Mouse (Mus musculus) neural tube, embryonic 15.5 days (tissue): ENCODE results near the gene 2210407C18Rik. TPM values are rescaled to one million over a fixed set of nuclear protein-coding genes. Genes with fewer than 3 reads are reported as not detected.

Experiments
- ATAC-seq: fragments of 200-750 bp; cut with Nextera tagmentation; 2 replicates; pipeline ENCODE4 v1.8.0; 2017; ENCODE audit warnings: mild to moderate bottlenecking, moderate TSS enrichment, moderate library complexity; ENCODE audit not compliant: low FRiP score
- H3K27ac ChIP-seq: fragments of 300-500 bp; sonication (generic); replicated peaks from 2 replicates; pipeline ENCODE4 v1.5.1; 2015; ENCODE audit warnings: mild to moderate bottlenecking, inconsistent platforms
- H3K27me3 ChIP-seq: fragments of 300-500 bp; sonication (generic); replicated peaks from 2 replicates; pipeline ENCODE4 v1.6.1; 2015; ENCODE audit warnings: inconsistent platforms
- H3K36me3 ChIP-seq: fragments of 300-500 bp; sonication (generic); 2 replicates; pipeline ENCODE4 v1.6.1; 2015; ENCODE audit warnings: inconsistent platforms
- H3K4me1 ChIP-seq: fragments of 300-500 bp; sonication (generic); 2 replicates; pipeline ENCODE4 v1.6.1; 2015; ENCODE audit warnings: inconsistent platforms
- H3K4me2 ChIP-seq: fragments of 300-500 bp; sonication (generic); 2 replicates; pipeline ENCODE4 v1.6.1; 2015; ENCODE audit warnings: inconsistent platforms, mild to moderate bottlenecking, moderate library complexity
- H3K4me3 ChIP-seq: fragments of 300-500 bp; sonication (generic); replicated peaks from 2 replicates; pipeline ENCODE4 v1.5.1; 2015; ENCODE audit warnings: mild to moderate bottlenecking, inconsistent platforms
- H3K9ac ChIP-seq: fragments of 300-500 bp; sonication (generic); replicated peaks from 2 replicates; pipeline ENCODE4 v1.6.1; 2015; ENCODE audit warnings: mild to moderate bottlenecking, inconsistent platforms
- H3K9me3 ChIP-seq: fragments of 300-500 bp; sonication (generic); replicated peaks from 2 replicates; pipeline ENCODE4 v1.6.1; 2016; ENCODE audit warnings: inconsistent platforms
- WGBS: fragments of 180-500 bp; shearing (Covaris S2); methylation state at CpG from one replicate; pipeline ENCODE4 v1.1.7; 2015; ENCODE audit warnings: mixed read lengths; 5-methylcytosine and 5-hydroxymethylcytosine counted together
- polyA plus RNA-seq: library from polyadenylated mRNA; unstranded; fragments of >200 nt; fragmentation: Nextera tagmentation; extraction: Ambion mirVana; gene quantifications from 2 replicates; pipeline ENCODE4 v1.2.1, GENCODE M21; 2015

The 2210407C18Rik gene
- not detected in 2 replicates for polyA plus RNA-seq

DNA sequence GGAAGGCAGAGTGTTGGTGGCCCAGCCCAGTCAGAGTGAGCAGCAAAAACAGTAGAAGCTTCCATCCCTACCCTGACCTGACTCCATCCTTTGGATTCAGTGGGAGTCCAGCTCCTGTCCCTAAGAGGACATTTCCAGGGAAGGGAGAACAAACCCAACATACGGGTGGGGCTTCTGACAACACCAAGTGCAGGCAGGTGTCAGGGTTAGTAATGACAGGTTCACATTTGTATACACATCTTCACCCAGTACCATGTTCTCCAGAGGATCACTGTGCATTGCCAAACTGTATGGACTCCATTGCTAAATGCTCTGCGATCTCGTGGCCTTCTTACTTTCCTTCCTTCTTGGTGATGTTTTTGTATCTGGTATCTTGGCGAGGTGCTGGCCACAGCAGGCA is at the start of gene 2210407C18Rik:
TSS of gene 2210407C18Rik (minus strand) at position 101 of the 400 bp plus-strand sequence.
- Histone ChIP-seq H3K27me3 (no peaks in the 10 kb centered on the region), H3K27ac (no peak within 1 kb of the TSS), H3K9me3 (no peaks in the 10 kb centered on the region), H3K9ac (no peak within 1 kb of the TSS), H3K4me1 (no peaks in the 10 kb centered on the region), H3K4me2 (no peak within 1 kb of the TSS), H3K4me3 (no peak within 1 kb of the TSS), H3K36me3 (no peaks in the 10 kb centered on the region)
- ATAC-seq = no peak
- 92% methylated on average over 4 of the region's 4 CpGs for WGBS

DNA sequence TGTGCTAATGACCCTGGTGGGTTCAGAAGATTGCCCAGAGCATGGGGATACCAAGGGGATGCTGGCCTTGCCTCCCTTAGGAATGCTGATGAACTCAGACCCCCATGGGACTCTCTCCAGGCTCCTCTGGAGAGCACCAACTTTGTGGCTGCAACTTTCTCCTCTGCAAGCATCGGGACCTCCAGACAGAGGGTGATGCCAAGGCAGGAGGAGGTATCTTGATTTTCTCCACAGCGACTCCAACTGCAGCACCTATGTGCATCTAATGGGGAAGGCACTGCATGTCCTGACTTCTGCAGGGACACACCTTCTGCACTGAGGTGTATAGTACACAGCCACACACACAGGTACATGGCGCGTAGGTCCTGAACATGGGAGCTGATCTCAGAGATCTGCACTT is 42.7 kb upstream of the 2210407C18Rik start, which contains the start of gene Olfr322:
TSS of gene Olfr322 (plus strand) at position 187 of the 400 bp plus-strand sequence.
- no peak within 1 kb of the TSS for H3K9ac ChIP-seq
- no peak within 1 kb of the TSS for H3K4me3 ChIP-seq
- no peaks in the 10 kb centered on the region for H3K27me3 ChIP-seq
- no peak within 1 kb of the TSS for H3K4me2 ChIP-seq
- 83% methylated on average over 4 of the region's 4 CpGs for WGBS
- H3K9me3 ChIP-seq = no peaks in the 10 kb centered on the region
- no peak for ATAC-seq
- no peak within 1 kb of the TSS for H3K27ac ChIP-seq
- H3K4me1 ChIP-seq = no peaks in the 10 kb centered on the region
- no peaks in the 10 kb centered on the region for H3K36me3 ChIP-seq

- Histone ChIP-seq H3K4me2 (no peak overlapping the region), H3K4me3 (no peak overlapping the region), H3K36me3 (no peaks in the 10 kb centered on the region), H3K9ac (no peak overlapping the region), H3K4me1 (no peaks in the 10 kb centered on the region), H3K9me3 (no peaks in the 10 kb centered on the region), H3K27me3 (no peaks in the 10 kb centered on the region), H3K27ac (no peak overlapping the region)
- WGBS = 89% methylated on average over 3 of the region's 3 CpGs
- ATAC-seq = no peak
Observed at GRCm38 (mm10) chr11:58655151-58655550, 39.3 kb upstream of the 2210407C18Rik start.

DNA sequence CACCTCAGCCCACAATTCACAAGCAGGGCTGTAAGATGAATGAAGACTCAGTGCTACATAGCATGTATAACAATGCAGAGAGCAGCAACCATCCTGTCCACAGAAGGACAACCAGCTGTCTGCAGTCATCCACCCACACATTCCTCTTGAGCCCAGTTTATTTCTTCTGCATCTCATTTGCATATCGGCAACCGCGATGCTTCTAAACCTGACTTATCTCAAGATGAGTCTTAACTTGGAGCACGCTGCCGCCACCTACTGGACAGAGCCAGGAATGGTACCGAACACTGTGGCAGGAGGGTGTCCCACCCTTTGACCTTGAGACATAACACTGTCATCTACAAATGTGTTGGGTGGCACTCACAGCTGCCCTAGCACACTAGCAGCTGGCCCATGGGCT is 27.5 kb upstream of the 2210407C18Rik start:
- Histone ChIP-seq H3K4me2 (no peak overlapping the region), H3K27ac (no peak overlapping the region), H3K27me3 (peaks cover 23% of the 10 kb centered on the region), H3K36me3 (no peaks in the 10 kb centered on the region), H3K4me1 (peaks cover 12% of the 10 kb centered on the region), H3K9me3 (no peaks in the 10 kb centered on the region), H3K4me3 (no peak overlapping the region), H3K9ac (no peak overlapping the region)
- ATAC-seq = no peak
- WGBS = 38% methylated on average over 6 of the region's 6 CpGs

GRCm38 (mm10) chr11:58641638-58642358 is 25.9 kb upstream of the 2210407C18Rik start:
- Histone ChIP-seq H3K4me2 (no peak overlapping the region), H3K36me3 (no peaks in the 10 kb centered on the region), H3K27ac (no peak overlapping the region), H3K9ac (no peak overlapping the region), H3K4me3 (no peak overlapping the region), H3K9me3 (no peaks in the 10 kb centered on the region), H3K4me1 (peaks cover 12% of the 10 kb centered on the region), H3K27me3 (peaks cover 26% of the 10 kb centered on the region)
- no peak for ATAC-seq
- WGBS = 85% methylated on average over 13 of the region's 13 CpGs

DNA sequence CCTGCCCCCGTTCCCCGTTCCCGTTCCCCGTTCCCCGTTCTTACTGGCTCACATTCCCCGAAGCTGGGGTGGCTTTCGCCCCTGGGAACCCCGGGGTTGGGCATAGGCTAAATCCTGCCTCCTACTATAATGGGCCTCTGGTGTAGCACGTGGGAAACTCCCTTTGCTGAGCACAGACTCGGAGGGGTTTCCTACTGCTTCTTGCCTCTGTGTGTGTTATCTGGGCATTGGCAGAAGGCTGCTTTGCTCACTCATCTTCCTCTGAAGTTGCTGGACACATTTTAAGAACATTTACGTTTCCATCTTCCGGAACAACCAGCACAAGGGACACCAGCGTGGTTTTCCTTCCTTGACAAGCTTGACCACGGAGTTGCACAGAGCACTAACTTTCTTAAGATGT is 25.2 kb upstream of the 2210407C18Rik start:
- no peak for ATAC-seq
- no peaks in the 10 kb centered on the region for H3K9me3 ChIP-seq
- H3K27ac ChIP-seq = no peak overlapping the region
- H3K27me3 ChIP-seq = peaks cover 26% of the 10 kb centered on the region
- 29% methylated on average over 14 of the region's 14 CpGs for WGBS
- H3K4me3 ChIP-seq = peak overlapping the region; percentile 46
- H3K36me3 ChIP-seq = no peaks in the 10 kb centered on the region
- H3K4me2 ChIP-seq = peak overlapping the region; percentile 97
- peaks cover 12% of the 10 kb centered on the region for H3K4me1 ChIP-seq
- 0 out of 2 replicates have a peak overlapping the region, but pooled peaks have one; percentile 48 for H3K9ac ChIP-seq

DNA sequence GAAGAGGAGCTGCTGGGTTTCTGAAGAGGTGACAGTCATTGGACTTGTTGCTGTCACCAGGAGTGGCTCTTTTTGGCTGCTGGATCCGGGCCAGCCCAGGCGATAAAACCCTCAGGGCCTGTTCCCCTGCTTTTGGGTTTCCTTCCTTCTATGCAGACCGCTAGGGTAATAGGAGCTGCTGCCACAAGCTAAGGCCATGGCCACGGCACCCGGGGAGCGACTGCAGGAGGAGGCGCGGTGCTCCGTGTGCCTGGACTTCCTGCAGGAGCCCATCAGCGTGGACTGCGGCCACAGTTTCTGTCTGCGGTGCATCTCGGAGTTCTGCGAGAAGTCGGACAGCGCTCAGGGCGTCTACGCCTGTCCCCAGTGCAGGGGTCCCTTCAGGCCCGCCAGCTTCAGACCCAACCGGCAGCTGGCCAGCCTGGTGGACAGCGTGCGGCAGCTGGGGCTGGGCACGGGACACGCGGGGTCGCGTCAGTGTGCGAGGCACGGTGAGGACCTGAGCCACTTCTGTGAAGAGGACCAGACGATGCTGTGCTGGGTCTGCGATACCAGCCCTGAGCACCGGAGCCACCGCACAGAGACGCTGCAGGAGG is 24.5 kb upstream of the 2210407C18Rik start, which contains the start of gene Trim58:
TSS of gene Trim58 (plus strand) at position 194 of the 596 bp plus-strand sequence.
- H3K36me3 ChIP-seq = no peaks in the 10 kb centered on the region
- WGBS = 2% methylated on average over 34 of the region's 34 CpGs
- H3K9me3 ChIP-seq = no peaks in the 10 kb centered on the region
- H3K9ac ChIP-seq = peak within 1 kb of the TSS; percentile 48
- H3K4me2 ChIP-seq = peak within 1 kb of the TSS; percentile 97
- peaks cover 12% of the 10 kb centered on the region for H3K4me1 ChIP-seq
- H3K4me3 ChIP-seq = peak within 1 kb of the TSS; percentile 46
- no peak within 1 kb of the TSS for H3K27ac ChIP-seq
- ATAC-seq = no peak; the same call in 1 of the 2 replicates
- peaks cover 26% of the 10 kb centered on the region for H3K27me3 ChIP-seq

GRCm38 (mm10) chr11:58638176-58638701 is 22.4 kb upstream of the 2210407C18Rik start:
- Histone ChIP-seq H3K9ac (no peak overlapping the region), H3K4me3 (no peak overlapping the region), H3K27ac (no peak overlapping the region), H3K27me3 (peaks cover 26% of the 10 kb centered on the region), H3K36me3 (no peaks in the 10 kb centered on the region), H3K4me1 (peaks cover 12% of the 10 kb centered on the region), H3K9me3 (no peaks in the 10 kb centered on the region), H3K4me2 (no peak overlapping the region)
- no peak for ATAC-seq
- 73% methylated on average over 7 of the region's 7 CpGs for WGBS

DNA sequence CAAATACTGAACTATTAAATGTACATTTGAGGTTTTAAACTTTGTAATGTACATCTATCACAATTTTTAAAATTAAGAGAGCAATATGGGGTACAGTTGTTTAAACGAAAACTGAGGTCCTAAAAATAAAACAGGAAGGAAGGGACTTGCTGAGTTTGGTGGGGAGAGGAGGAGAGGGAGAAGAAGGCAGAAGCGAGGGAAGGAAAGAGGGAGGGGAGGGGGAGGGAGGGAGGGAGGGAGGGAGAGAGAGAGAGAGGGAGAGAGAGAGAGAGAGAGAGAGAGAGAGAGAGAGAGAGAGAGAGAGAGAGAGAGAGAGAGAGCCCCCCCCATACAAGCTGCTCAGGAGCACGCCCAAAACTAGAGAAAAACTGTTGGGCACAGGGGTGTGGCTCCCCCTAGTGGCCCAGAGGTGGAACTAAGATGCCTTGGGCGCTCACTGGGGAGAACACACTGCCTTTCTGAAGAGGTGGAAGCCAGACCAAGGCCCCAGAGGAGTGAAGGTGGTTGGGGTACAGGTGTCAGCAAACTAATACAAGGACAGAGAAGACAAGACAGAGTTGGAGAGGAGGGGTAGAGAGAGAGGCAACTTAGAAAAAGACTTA is 20.6 kb upstream of the 2210407C18Rik start:
- no peak for ATAC-seq
- Histone ChIP-seq H3K9me3 (no peaks in the 10 kb centered on the region), H3K36me3 (no peaks in the 10 kb centered on the region), H3K27ac (no peak overlapping the region), H3K4me3 (no peak overlapping the region), H3K4me1 (peaks cover 12% of the 10 kb centered on the region), H3K9ac (no peak overlapping the region), H3K4me2 (no peak overlapping the region), H3K27me3 (peaks cover 20% of the 10 kb centered on the region)
- 25% methylated on average over 4 of the region's 4 CpGs for WGBS

GRCm38 (mm10) chr11:58634878-58635277 is 19.0 kb upstream of the 2210407C18Rik start:
- ATAC-seq = no peak
- H3K4me3 ChIP-seq = no peak overlapping the region
- no peak overlapping the region for H3K9ac ChIP-seq
- H3K4me2 ChIP-seq = no peak overlapping the region
- 68% methylated on average over 4 of the region's 4 CpGs for WGBS
- H3K27me3 ChIP-seq = peaks cover 6% of the 10 kb centered on the region; the same call in 1 of the 2 replicates
- no peaks in the 10 kb centered on the region for H3K36me3 ChIP-seq
- H3K4me1 ChIP-seq = peaks cover under 1% of the 10 kb centered on the region; the same call in 1 of the 2 replicates
- H3K27ac ChIP-seq = no peak overlapping the region
- no peaks in the 10 kb centered on the region for H3K9me3 ChIP-seq

GRCm38 (mm10) chr11:58630401-58630800 is 14.5 kb upstream of the 2210407C18Rik start, which contains the start of gene Olfr323:
TSS of gene Olfr323 (minus strand) at chr11:58630501.
- Histone ChIP-seq H3K4me3 (no peak within 1 kb of the TSS), H3K9ac (no peak within 1 kb of the TSS), H3K36me3 (no peaks in the 10 kb centered on the region), H3K9me3 (no peaks in the 10 kb centered on the region), H3K27ac (no peak within 1 kb of the TSS), H3K27me3 (no peaks in the 10 kb centered on the region), H3K4me2 (no peak within 1 kb of the TSS), H3K4me1 (no peaks in the 10 kb centered on the region)
- no peak for ATAC-seq
- 76% methylated on average over 5 of the region's 5 CpGs for WGBS
